Mouse (Mus musculus): ENCODE measurements around the gene Nek11. TPM values are rescaled to one million over a fixed set of nuclear protein-coding genes. Genes with fewer than 3 reads are reported as not detected.

The Nek11 gene
- polyA plus RNA-seq, 1 experiment from 2014 or later: 0.18 TPM

DNA sequence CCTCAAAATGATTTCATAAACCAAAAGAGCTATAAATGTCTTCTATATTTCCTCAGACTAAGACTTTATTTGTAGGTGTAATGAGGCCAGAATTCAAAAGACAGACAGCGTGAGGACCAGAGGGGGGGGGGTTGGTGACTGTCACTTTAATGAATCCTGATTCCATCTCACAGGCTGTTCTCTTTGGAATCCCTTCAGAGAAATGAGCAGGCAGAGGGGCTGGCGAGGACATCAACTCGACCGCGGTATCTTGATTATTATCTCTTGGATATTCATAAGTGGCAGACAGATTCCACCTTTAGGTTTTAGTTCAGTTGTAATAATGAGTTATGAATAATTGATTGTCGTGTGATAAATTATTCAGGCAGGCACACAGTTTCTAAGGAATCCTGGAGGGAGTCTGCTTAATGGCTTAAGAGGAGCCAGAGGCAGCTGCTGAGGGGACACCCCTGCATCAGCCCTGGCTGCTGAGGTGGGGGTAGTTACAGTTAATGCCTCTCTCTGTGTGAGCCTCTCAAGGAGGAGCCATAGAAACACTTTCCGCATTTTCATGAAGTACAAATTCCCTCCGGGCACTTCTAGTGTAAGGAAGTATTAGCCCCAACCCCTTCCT is 15.7 kb downstream of the Nek11 start:
- Histone ChIP-seq H3K4me1 (replicated peaks; ENCODE audit: control insufficient read depth, insufficient read depth) (no peaks in the 10 kb centered on the region), H3K4me3 (ENCODE audit: low read depth, low read length) (no peak overlapping the region), H3K27me3 (ENCODE audit: control insufficient read depth, insufficient read depth, low read length) (no peaks in the 10 kb centered on the region), H3K36me3 (ENCODE audit: control insufficient read depth, insufficient read depth, low read length) (no peaks in the 10 kb centered on the region), H3K27ac (replicated peaks) (no peak overlapping the region), H3K4me2 (replicated peaks; ENCODE audit: low read depth) (no peak overlapping the region), H3K9me3 (ENCODE audit: control insufficient read depth, low read length) (no peaks in the 10 kb centered on the region), H3K9ac (ENCODE audit: low read length) (no peak overlapping the region)
- ATAC-seq (ENCODE audit: low FRiP score, low TSS enrichment) (no peak), DNase-seq (ENCODE audit: low spot score) (no peak)
- 82% methylated on average over 8 of the region's 8 CpGs for WGBS
- TF ChIP-seq EP300 (optimal IDR thresholded peaks at IDR 0.05) (no peak), CTCF (IDR thresholded peaks at IDR 0.05; ENCODE audit: low read depth) (no peak)

DNA sequence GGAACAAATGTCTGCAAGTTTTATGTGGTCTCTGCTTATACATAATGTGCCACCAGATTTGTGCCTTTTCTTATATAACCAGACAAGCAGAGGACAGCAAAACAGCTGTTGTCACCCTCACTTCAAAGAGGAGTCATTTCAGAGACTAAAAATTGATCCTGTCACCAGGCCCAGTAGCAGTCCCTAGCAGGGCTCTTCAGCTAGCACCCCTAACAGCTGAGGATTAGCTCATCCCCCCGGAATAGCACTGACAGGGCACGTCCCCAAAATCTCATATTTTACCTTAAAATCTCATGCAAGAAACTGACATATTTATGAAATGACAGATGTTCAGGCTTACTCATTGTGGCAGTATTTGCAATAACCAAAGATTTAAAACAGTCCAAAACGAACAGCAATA is 17.7 kb downstream of the Nek11 start:
- ATAC-seq (ENCODE audit: low FRiP score, low TSS enrichment): no peak
- no peak overlapping the region for H3K4me3 ChIP-seq (ENCODE audit: low read depth, low read length)
- no peak overlapping the region for H3K9ac ChIP-seq (ENCODE audit: low read length)
- H3K4me1 ChIP-seq (replicated peaks; ENCODE audit: control insufficient read depth, insufficient read depth): no peaks in the 10 kb centered on the region
- TF ChIP-seq EP300 (optimal IDR thresholded peaks at IDR 0.05): no peak
- no peaks in the 10 kb centered on the region for H3K36me3 ChIP-seq (ENCODE audit: control insufficient read depth, insufficient read depth, low read length)
- no peaks in the 10 kb centered on the region for H3K27me3 ChIP-seq (ENCODE audit: control insufficient read depth, insufficient read depth, low read length)
- no peak overlapping the region for H3K27ac ChIP-seq (replicated peaks)
- no peak for DNase-seq (ENCODE audit: low spot score)
- WGBS: 58% methylated on average over 3 of the region's 3 CpGs
- no peak overlapping the region for H3K4me2 ChIP-seq (replicated peaks; ENCODE audit: low read depth)
- no peaks in the 10 kb centered on the region for H3K9me3 ChIP-seq (ENCODE audit: control insufficient read depth, low read length)

DNA sequence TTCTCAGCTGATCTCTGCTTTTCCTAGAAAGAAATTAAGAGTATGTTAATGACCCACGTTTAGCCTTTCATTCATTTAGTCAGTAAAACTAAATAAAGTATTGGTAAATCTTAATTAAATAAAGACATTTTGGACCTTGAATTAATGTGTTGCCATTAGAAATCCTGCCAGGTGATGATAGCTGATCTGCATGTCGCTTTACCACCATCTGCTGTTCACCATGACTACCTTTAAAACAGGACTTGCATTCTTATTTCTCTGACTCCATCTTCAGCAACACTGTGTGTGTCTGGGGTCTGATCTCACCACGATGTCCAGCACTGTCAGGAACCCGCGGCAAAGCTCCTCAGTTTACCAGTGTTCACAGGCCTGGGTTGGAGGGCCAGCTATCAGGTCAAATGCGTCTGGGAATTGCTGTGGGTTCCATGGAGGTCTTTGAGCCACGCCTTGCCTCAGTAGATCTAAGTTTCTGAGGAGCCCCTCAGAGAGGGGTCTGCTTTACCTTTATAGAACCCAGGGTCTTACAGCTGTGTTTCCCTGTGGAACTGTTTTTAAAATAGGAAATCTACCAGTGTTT is 18.3 kb downstream of the Nek11 start:
- H3K4me1 ChIP-seq (replicated peaks; ENCODE audit: control insufficient read depth, insufficient read depth): no peaks in the 10 kb centered on the region
- H3K27ac ChIP-seq (replicated peaks): no peak overlapping the region
- no peak overlapping the region for H3K9ac ChIP-seq (ENCODE audit: low read length)
- H3K27me3 ChIP-seq (ENCODE audit: control insufficient read depth, insufficient read depth, low read length): no peaks in the 10 kb centered on the region
- no peaks in the 10 kb centered on the region for H3K36me3 ChIP-seq (ENCODE audit: control insufficient read depth, insufficient read depth, low read length)
- ATAC-seq (ENCODE audit: low FRiP score, low TSS enrichment): no peak
- H3K9me3 ChIP-seq (ENCODE audit: control insufficient read depth, low read length): no peaks in the 10 kb centered on the region
- H3K4me3 ChIP-seq (ENCODE audit: low read depth, low read length): no peak overlapping the region
- DNase-seq (ENCODE audit: low spot score): no peak
- WGBS: 74% methylated on average over 7 of the region's 7 CpGs
- TF ChIP-seq EP300 (optimal IDR thresholded peaks at IDR 0.05) (no peak), CTCF (IDR thresholded peaks at IDR 0.05; ENCODE audit: low read depth) (no peak; the same call in 1 of the 2 replicates)
- H3K4me2 ChIP-seq (replicated peaks; ENCODE audit: low read depth): no peak overlapping the region

- no peak for TF ChIP-seq CTCF (IDR thresholded peaks at IDR 0.05; ENCODE audit: low read depth)
- no peak for TF ChIP-seq EP300 (optimal IDR thresholded peaks at IDR 0.05)
- H3K4me2 ChIP-seq (replicated peaks; ENCODE audit: low read depth): no peak overlapping the region
- WGBS: 64% methylated on average over 7 of the region's 7 CpGs
Observed at GRCm38 (mm10) chr9:105376411-105376810, 18.9 kb downstream of the Nek11 start.

DNA sequence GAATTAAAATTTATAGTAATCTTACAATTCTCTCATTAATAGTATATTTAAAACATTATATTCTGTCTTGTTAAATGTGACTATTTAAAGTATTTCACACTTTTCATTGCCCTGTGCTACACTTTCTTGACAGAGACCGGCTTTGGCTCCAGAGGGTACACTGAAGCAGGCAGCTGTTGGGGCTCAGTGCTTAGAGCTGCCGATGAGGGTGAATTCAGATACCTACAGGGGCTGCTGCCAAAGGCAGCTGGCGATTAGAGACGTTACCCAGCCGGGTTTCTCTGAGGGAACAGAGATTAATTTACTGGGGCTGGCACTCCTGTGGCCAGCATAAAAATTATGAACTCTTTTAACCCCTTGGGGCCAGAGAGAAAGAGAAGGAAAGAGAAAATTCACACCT is 21.0 kb downstream of the Nek11 start:
- Histone ChIP-seq H3K27me3 (ENCODE audit: control insufficient read depth, insufficient read depth, low read length) (no peaks in the 10 kb centered on the region), H3K4me3 (ENCODE audit: low read depth, low read length) (no peak overlapping the region), H3K27ac (replicated peaks) (no peak overlapping the region), H3K9me3 (ENCODE audit: control insufficient read depth, low read length) (no peaks in the 10 kb centered on the region), H3K4me2 (replicated peaks; ENCODE audit: low read depth) (no peak overlapping the region), H3K36me3 (ENCODE audit: control insufficient read depth, insufficient read depth, low read length) (no peaks in the 10 kb centered on the region), H3K4me1 (replicated peaks; ENCODE audit: control insufficient read depth, insufficient read depth) (no peaks in the 10 kb centered on the region), H3K9ac (ENCODE audit: low read length) (no peak overlapping the region)
- WGBS: 48% methylated on average over 5 of the region's 5 CpGs
- TF ChIP-seq EP300 (optimal IDR thresholded peaks at IDR 0.05): no peak
- no peak for TF ChIP-seq CTCF (IDR thresholded peaks at IDR 0.05; ENCODE audit: low read depth)
- DNase-seq (ENCODE audit: low spot score): no peak
- no peak for ATAC-seq (ENCODE audit: low FRiP score, low TSS enrichment)

More at GRCm38 (mm10) chr9:105376411-105376810, 18.9 kb downstream of the Nek11 start:
- Histone ChIP-seq H3K9me3 (ENCODE audit: control insufficient read depth, low read length) (no peaks in the 10 kb centered on the region), H3K9ac (ENCODE audit: low read length) (no peak overlapping the region), H3K4me3 (ENCODE audit: low read depth, low read length) (no peak overlapping the region), H3K36me3 (ENCODE audit: control insufficient read depth, insufficient read depth, low read length) (no peaks in the 10 kb centered on the region), H3K4me1 (replicated peaks; ENCODE audit: control insufficient read depth, insufficient read depth) (no peaks in the 10 kb centered on the region), H3K27me3 (ENCODE audit: control insufficient read depth, insufficient read depth, low read length) (no peaks in the 10 kb centered on the region), H3K27ac (replicated peaks) (no peak overlapping the region)
- DNase-seq (ENCODE audit: low spot score): no peak
- ATAC-seq (ENCODE audit: low FRiP score, low TSS enrichment): no peak

DNA sequence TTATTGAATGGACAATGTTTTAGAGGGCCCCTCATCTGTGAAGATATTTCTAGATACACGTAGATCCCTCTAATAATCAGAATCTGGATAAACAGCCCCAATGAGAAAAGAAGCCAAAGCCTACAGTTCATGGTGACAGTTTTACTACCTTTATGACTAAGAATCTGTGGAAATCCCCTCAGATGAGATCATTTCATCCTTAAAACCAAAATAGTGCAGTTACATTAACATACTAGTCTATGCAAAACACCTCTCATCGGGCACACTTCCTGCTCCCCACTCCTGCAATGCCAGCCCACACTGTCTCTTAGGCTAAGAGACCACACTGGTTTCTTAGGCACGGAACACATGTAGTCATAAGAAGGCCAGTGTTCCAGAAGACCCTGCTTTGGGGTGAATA is 26.7 kb downstream of the Nek11 start:
- no peaks in the 10 kb centered on the region for H3K27me3 ChIP-seq (ENCODE audit: control insufficient read depth, insufficient read depth, low read length)
- ATAC-seq (ENCODE audit: low FRiP score, low TSS enrichment) (no peak), DNase-seq (ENCODE audit: low spot score) (no peak)
- H3K4me1 ChIP-seq (replicated peaks; ENCODE audit: control insufficient read depth, insufficient read depth): no peaks in the 10 kb centered on the region
- H3K9ac ChIP-seq (ENCODE audit: low read length): no peak overlapping the region
- TF ChIP-seq CTCF (IDR thresholded peaks at IDR 0.05; ENCODE audit: low read depth): no peak
- no peak for TF ChIP-seq EP300 (optimal IDR thresholded peaks at IDR 0.05)
- no peaks in the 10 kb centered on the region for H3K9me3 ChIP-seq (ENCODE audit: control insufficient read depth, low read length)
- H3K4me2 ChIP-seq (replicated peaks; ENCODE audit: low read depth): no peak overlapping the region
- WGBS: 87% methylated on average over 3 of the region's 3 CpGs
- H3K4me3 ChIP-seq (ENCODE audit: low read depth, low read length): no peak overlapping the region
- no peaks in the 10 kb centered on the region for H3K36me3 ChIP-seq (ENCODE audit: control insufficient read depth, insufficient read depth, low read length)
- H3K27ac ChIP-seq (replicated peaks): no peak overlapping the region

Measured in stomach, postnatal 0 days (tissue).